Mouse (Mus musculus): ENCODE measurements around the gene Zfp46.

Zfp46 gene

GRCm38 (mm10) chr4:136284455-136284854 is at the start of gene Zfp46:
TSS of gene Zfp46 (plus strand) at chr4:136284683.
- peak; percentile 67 for DNase-seq (ENCODE audit: low read depth, low spot score)

DNA sequence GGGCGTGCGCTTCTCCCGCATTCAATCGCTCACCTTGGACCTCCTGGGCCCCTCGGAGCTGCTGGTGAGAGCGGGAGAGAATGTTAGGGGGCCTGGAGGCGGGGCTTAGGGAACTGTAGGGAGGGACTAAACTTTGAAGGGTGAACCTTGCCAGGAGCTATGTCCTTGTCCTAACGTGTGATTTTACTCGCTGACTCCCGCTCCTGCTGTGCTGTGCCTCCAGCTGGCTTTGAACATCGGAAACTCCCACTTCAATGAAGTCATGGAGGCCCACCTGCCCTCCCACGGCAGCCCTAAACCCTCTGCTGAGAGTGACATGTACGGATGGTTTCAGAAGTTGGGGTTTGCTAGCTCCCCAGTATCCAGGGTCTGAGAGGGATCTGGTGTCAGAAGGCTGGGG is 45.8 kb upstream of the Zfp46 start:
- no peak for DNase-seq (ENCODE audit: low read depth, low spot score)

GRCm38 (mm10) chr4:136239111-136239510 is 45.4 kb upstream of the Zfp46 start:
- no peak for DNase-seq (ENCODE audit: low read depth, low spot score)

DNA sequence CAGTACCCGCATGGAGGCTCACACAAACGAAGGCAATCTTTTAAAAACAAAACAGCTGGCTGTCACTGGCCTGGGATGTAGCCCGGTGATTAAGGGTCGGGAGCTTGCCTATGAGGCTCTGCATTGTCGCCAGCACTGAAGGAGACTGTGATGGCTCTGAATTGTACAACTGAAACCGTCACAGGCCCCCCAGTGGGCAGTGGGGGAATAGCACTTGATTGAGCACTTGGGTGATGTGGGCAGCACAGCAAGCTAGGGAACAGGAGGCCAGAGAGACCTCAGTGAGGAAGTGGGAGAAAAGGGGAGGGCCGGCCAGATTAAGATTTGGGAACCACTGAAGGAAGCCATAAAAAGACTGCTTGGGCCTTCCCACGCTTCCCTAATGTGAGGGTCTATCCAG is 44.9 kb upstream of the Zfp46 start:
- DNase-seq (ENCODE audit: low read depth, low spot score), result peak; percentile 85

DNA sequence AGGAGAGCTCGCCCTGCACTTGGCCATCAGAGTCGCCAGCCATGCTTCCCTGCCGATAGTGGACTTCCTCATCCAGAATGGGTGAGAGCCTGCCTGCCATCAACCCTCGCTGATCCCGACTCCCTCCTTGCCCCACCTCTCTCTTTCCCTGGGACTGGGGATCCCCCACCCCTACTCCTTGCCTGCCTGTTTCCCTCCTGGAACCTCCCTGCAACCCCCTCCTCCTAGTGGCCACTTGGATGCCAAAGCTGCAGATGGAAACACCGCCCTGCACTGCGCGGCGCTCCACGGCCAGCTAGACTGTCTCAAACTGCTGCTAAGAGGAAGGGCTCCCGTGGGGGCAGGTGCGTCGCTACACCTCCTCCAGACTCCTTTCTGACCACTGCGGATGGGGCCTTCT is 44.4 kb upstream of the Zfp46 start:
- DNase-seq (ENCODE audit: low read depth, low spot score), result no peak

DNA sequence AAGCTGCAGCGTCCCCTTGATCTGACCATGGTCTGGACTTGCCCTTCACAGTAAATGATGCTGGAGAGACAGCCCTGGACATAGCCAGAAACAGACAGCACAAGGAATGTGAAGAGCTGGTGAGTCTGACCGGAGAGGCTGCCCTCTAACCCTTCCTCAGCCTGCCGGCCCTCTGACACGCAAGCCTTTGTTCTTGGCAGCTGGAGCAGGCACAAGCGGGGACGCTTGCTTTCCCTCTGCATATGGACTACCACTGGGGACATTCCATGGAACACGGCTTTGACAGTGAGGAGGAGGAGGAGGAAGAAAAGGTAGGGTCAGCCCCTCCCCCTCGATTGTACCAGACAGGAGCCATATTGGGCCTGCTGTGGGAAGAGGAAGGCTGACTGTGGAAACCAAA is 43.5 kb upstream of the Zfp46 start:
- no peak for DNase-seq (ENCODE audit: low read depth, low spot score)

DNA sequence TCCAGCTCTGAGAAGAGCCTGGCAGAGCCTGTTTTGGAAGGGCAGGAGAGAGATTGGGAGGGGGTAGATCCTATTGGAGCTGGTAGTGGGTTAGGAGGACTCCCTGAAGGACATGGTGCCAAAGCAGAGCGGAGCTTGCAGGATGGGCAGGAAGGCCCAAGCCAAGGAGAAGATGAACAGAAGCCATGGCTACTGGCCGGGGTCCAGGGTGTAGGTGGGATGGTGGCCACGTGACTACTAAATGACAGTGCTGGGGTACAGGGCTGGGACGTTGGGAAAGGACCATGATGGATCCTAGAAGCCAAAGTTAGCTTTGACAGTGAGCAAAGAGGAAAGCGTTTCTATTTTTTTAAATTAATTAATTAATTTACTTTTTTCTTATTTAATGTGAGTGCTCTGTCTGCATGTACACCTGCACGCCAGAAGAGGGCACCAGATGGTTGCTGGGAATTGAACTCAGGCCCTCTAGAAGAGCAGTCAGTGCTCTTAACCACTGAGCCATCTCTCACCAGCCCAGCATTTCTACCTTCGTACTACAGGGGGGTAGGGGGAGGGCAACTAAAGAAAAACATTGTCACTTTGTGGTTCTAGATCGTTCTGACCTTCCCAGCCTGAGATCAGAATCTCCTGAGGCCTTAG is 42.3 kb upstream of the Zfp46 start:
- DNase-seq (ENCODE audit: low read depth, low spot score), result peak; percentile 58

- no peak for DNase-seq (ENCODE audit: low read depth, low spot score)
Measured at GRCm38 (mm10) chr4:136242728-136243127, 41.8 kb upstream of the Zfp46 start.

GRCm38 (mm10) chr4:136244208-136244607 is 40.3 kb upstream of the Zfp46 start:
- no peak for DNase-seq (ENCODE audit: low read depth, low spot score)

DNA sequence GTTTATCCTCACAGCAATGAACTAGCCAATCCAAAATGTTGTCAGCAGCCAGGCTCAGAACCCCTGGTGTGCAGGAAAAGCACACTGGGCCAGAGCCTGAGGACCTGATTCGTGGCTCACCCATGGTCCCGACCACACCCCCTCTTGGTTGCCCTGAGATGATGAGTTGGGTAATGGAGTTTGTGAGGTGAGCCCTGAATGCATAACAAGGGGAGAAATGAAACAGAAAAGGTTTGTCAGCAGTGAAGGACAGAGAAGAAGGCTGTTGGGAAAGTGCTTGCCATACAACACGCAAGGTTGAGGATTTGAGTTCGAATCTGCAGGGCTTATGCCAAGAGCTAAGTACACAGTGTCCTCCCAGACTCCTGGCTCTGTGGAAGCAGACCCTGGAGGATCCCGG is 38.8 kb upstream of the Zfp46 start:
- no peak for DNase-seq (ENCODE audit: low read depth, low spot score)

DNA sequence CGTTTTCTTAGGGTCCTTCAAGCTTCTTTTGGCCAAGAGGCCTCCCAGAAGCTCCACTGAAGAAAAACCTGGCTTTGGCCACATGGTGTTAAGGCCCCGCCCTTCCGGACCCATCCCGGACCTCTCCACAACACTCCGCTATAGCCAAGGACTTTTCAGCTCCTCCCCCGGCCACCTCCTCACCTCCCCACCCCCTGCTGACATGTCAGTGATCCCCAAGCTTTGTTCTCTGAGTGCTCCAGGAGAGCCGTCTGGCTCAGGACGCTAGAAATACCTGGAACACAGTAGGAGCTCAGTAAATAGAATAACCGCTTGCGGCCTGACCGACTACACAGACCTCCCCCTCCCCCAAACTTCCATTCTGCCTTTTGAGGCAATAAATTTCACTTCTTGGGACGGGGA is 37.9 kb upstream of the Zfp46 start:
- no peak for DNase-seq (ENCODE audit: low read depth, low spot score)

GRCm38 (mm10) chr4:136247386-136247728 is 37.1 kb upstream of the Zfp46 start:
- no peak for DNase-seq (ENCODE audit: low read depth, low spot score)

DNA sequence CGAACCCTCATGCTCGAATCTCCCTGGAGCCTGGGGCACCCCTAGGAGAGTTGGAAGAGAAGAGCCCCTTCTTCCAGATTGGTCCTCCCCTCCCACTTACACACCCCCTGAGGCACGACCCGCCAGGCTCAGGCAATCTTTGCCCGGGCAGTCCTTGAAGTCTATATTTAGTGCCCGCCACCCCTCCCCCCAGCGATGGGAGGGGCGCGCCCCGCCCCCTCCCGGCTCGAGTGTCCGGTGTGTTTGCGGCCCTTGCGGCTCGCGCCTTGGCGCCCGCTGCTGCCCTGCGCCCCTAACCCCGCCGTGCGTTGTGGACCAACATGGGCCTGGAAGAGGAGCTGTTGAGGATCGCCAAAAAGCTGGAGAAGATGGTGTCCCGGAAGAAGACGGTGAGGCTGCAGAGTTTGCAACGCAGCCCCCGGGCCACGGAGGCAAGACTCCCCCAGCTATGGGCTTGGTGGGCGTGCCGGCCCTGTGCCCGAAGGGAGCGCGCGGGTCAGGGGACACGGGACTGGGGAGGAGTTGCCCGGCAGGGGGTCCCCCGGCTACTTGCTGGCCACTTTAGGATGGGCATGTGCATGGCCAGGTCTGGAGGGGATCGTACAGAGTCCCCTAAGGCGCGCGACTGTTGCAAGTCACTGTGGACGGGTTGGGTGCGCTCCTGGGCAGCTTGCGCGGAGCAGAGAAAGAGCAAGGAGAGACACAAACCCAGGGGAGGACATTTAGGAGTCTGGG is 36.6 kb upstream of the Zfp46 start, which contains the start of gene Tcea3:
TSS of gene Tcea3 (plus strand) at position 1 of the 735 bp plus-strand sequence.
- no peak for DNase-seq (ENCODE audit: low read depth, low spot score)

- no peak for DNase-seq (ENCODE audit: low read depth, low spot score)
Measured at GRCm38 (mm10) chr4:136248464-136249331, 35.8 kb upstream of the Zfp46 start.

GRCm38 (mm10) chr4:136249332-136249647 is 35.2 kb upstream of the Zfp46 start:
- DNase-seq (ENCODE audit: low read depth, low spot score), result no peak

DNA sequence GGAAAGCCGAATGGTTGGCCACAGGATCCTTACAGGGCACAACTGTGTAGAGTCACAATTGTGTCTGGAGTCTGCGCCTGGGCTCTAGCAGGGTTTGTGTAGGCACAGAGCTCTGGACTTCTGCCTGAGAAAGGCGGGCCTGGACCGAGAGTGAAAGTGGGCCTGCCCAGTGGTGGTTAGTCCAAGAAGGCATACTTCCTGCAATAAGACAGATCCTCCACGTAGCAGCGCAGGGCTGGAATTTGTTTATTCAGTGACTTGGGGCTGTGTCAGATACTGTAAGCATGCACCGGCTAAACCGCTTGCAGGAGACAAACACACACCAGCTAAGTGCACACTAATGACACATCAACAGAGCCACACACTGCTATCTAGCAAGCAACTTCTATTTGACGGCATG is 34.7 kb upstream of the Zfp46 start:
- peak; percentile 77 for DNase-seq (ENCODE audit: low read depth, low spot score)

- DNase-seq (ENCODE audit: low read depth, low spot score), result no peak
Measured at GRCm38 (mm10) chr4:136255919-136256318, 28.6 kb upstream of the Zfp46 start.

DNA sequence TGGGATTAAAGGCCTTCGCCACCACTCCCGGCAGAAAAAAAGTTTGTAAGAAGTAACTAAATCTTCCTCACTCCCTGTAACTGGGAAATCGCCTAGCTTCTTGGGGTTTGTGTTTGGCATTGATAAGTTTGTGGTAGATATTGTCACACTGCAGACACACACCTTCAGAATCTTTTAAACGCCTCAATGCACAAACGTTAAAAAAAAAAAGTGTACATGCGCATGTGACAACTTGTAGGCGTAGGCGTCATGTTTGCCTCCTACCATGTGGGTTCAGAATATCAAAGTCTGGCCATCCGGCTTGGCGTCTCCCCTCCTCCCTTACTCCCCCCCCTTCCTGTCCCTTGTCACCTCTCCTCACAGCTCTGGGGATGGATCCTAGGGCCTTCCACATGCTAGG is 27.8 kb upstream of the Zfp46 start:
- DNase-seq (ENCODE audit: low read depth, low spot score), result no peak

DNA sequence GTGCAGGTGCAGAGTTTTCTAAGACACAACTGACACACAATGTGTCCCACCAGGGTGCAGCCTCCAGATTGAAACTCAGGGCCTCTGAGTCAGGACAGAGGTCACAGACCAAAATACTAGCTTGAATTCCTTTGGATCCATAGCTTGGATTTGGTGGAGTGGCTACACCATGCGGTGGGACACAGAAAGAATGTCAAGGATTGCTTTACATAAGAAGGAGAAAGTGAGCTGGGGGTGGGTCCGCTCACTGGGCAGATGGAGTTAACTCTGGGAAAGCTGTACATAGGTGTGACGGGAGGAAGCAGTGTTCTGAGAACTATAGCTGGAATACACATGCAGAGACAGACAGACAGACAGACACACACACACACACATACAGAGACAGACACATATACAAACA is 24.6 kb upstream of the Zfp46 start:
- DNase-seq (ENCODE audit: low read depth, low spot score), result no peak

GRCm38 (mm10) chr4:136260491-136261180 is 23.8 kb upstream of the Zfp46 start:
- DNase-seq (ENCODE audit: low read depth, low spot score), result peak; percentile 80

- no peak for DNase-seq (ENCODE audit: low read depth, low spot score)
Measured at GRCm38 (mm10) chr4:136261912-136262311, 22.6 kb upstream of the Zfp46 start.

- no peak for DNase-seq (ENCODE audit: low read depth, low spot score)
Measured at GRCm38 (mm10) chr4:136263555-136263954, 20.9 kb upstream of the Zfp46 start.
